Mouse (Mus musculus) layer of hippocampus, adult 8-10 months (tissue): Measurements from ENCODE around the gene Chchd2. TPM values are rescaled to one million over a fixed set of nuclear protein-coding genes. Genes with fewer than 3 reads are reported as not detected.
A peak's percentile ranks its signal among the peaks of the same experiment; 100 is the strongest.
"Not testable (repeated sequence)": the region's sequence is repeated elsewhere in the genome, so short reads cannot be mapped to it uniquely, and the experiment has no call there.

Source experiments
- DNase-seq, 2 experiments: peaks; one replicate each; pipeline ENCODE4 v3.0.0; 2022; ENCODE audit warnings: low spot score in 2 of 2
- total RNA-seq, 4 experiments: library from RNA; stranded (reverse); gene quantifications; 2 replicates each; pipeline ENCODE4 v1.2.4; 2022

Gene Chchd2
- total RNA-seq, result 100 to 1,000 TPM; 410 to 438 (median 418) TPM

- peak; percentile 96 to 97 for DNase-seq
Measured at GRCm38 (mm10) chr5:129886911-129887636, at the start of gene Chchd2. Gene Chchd2, minus strand, starts transcription at chr5:129887470.

GRCm38 (mm10) chr5:129936941-129937340 lies 49.7 kb upstream of the Chchd2 start:
- DNase-seq, result no peak

- DNase-seq, result no peak
Measured at GRCm38 (mm10) chr5:129929924-129930855, 42.9 kb upstream of the Chchd2 start.

- DNase-seq, result no peak
Measured at GRCm38 (mm10) chr5:129925933-129926332, 38.7 kb upstream of the Chchd2 start.

GRCm38 (mm10) chr5:129924820-129925452 lies 37.7 kb upstream of the Chchd2 start:
- DNase-seq, result no peak

- DNase-seq, result no peak
Measured at GRCm38 (mm10) chr5:129921972-129922371, 34.7 kb upstream of the Chchd2 start.

- DNase-seq, result no peak
Measured at GRCm38 (mm10) chr5:129919320-129919719, 32.0 kb upstream of the Chchd2 start.

- DNase-seq, result no peak
Measured at GRCm38 (mm10) chr5:129918752-129919151, 31.5 kb upstream of the Chchd2 start.

- DNase-seq, result no peak
Measured at GRCm38 (mm10) chr5:129918065-129918651, 30.9 kb upstream of the Chchd2 start.

- DNase-seq, result not testable (repeated sequence)
Measured at GRCm38 (mm10) chr5:129915491-129915890, 28.2 kb upstream of the Chchd2 start.

- DNase-seq, result no peak
Measured at GRCm38 (mm10) chr5:129914024-129914423, 26.8 kb upstream of the Chchd2 start.

- DNase-seq, result no peak
Measured at GRCm38 (mm10) chr5:129909591-129909990, 22.3 kb upstream of the Chchd2 start.

- no peak for DNase-seq
Measured at GRCm38 (mm10) chr5:129909147-129909546, 21.9 kb upstream of the Chchd2 start.

GRCm38 (mm10) chr5:129908242-129908965 lies 21.1 kb upstream of the Chchd2 start, which contains the start of gene Nupr1l:
Gene Nupr1l, plus strand, starts transcription at chr5:129908540.
- DNase-seq, result peak; percentile 76 to 88

GRCm38 (mm10) chr5:129907775-129908174 lies 20.5 kb upstream of the Chchd2 start:
- no peak for DNase-seq

- DNase-seq, result no peak
Measured at GRCm38 (mm10) chr5:129898449-129898848, 11.2 kb upstream of the Chchd2 start, which contains the start of gene Phkg1. Gene Phkg1, minus strand, starts transcription at chr5:129898549.

- DNase-seq, result peak; percentile 88 to 91
Measured at GRCm38 (mm10) chr5:129895198-129896088, 8.2 kb upstream of the Chchd2 start, which contains the start of gene Zbed5. Gene Zbed5, plus strand, starts transcription at chr5:129895723.

- not testable (repeated sequence) for DNase-seq
Measured at GRCm38 (mm10) chr5:129890390-129890789, 3.1 kb upstream of the Chchd2 start.

GRCm38 (mm10) chr5:129886271-129886670 lies 999 bp downstream of the Chchd2 start:
- DNase-seq, result no peak
